Mouse (Mus musculus): Measurements from ENCODE around the gene Ptov1. TPM values are rescaled to one million over a fixed set of nuclear protein-coding genes. Genes with fewer than 3 reads are reported as not detected.

Ptov1 gene
- 150 and 156 TPM in 2 replicates for polyA plus RNA-seq (2015; fragmentation: Nextera tagmentation; extraction: Ambion mirVana)

GRCm38 (mm10) chr7:44869697-44870528 is at the start of gene Ptov1:
Ptov1 (minus strand) TSS chr7:44869788.
- Histone ChIP-seq H3K4me3 (replicated peaks; ENCODE audit: low read length) (peak within 1 kb of the TSS; percentile 91), H3K9ac (ENCODE audit: low read length) (peak within 1 kb of the TSS; percentile 100), H3K9me3 (replicated peaks; ENCODE audit: control insufficient read depth, low read length) (no peaks in the 10 kb centered on the region), H3K27ac (ENCODE audit: low read length) (peak within 1 kb of the TSS; percentile 100), H3K4me1 (ENCODE audit: control insufficient read depth, insufficient read depth, low read length) (peaks cover 46% of the 10 kb centered on the region), H3K4me2 (ENCODE audit: low read depth, low read length) (peak within 1 kb of the TSS; percentile 90), H3K36me3 (ENCODE audit: control insufficient read depth, insufficient read depth, low read length) (no peaks in the 10 kb centered on the region), H3K27me3 (ENCODE audit: control insufficient read depth, insufficient read depth, low read length) (no peaks in the 10 kb centered on the region)
- ATAC-seq (ENCODE audit: insufficient read depth, low FRiP score) = peak; percentile 93
- WGBS = 3% methylated on average over 29 of the region's 29 CpGs

DNA sequence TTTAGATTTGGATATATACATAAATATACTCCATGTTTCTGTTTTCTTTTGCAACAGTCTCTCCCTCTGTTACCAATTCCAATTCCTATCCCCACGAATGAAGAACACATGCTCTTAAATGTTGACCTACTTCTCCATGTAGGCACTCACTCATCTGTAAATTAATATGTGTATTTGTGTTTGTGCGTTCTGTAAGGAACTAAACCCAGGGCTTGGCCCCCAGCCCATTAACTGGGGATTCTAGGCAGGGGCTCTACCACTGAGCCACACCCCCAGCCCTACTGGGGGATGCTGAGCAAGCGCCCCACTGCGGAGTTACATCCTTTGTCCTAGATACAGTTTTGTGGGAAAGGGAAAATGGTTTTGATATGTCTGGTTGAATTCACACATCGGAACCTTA is 49.5 kb upstream of the Ptov1 start:
- no peak for ATAC-seq (ENCODE audit: insufficient read depth, low FRiP score)
- WGBS = 91% methylated on average over 5 of the region's 5 CpGs

GRCm38 (mm10) chr7:44918219-44918618 is 48.6 kb upstream of the Ptov1 start:
- WGBS = 61% methylated on average over 3 of the region's 3 CpGs
- no peak overlapping the region for H3K4me3 ChIP-seq (replicated peaks; ENCODE audit: low read length)
- H3K27me3 ChIP-seq (ENCODE audit: control insufficient read depth, insufficient read depth, low read length) = no peaks in the 10 kb centered on the region
- peak overlapping the region; percentile 46 for H3K9ac ChIP-seq (ENCODE audit: low read length)
- H3K4me2 ChIP-seq (ENCODE audit: low read depth, low read length) = no peak overlapping the region
- peaks cover 4% of the 10 kb centered on the region; the same call in 1 of the 2 replicates for H3K4me1 ChIP-seq (ENCODE audit: control insufficient read depth, insufficient read depth, low read length)
- ATAC-seq (ENCODE audit: insufficient read depth, low FRiP score) = no peak
- 0 out of 2 replicates have a peak overlapping the region, but pooled peaks have one; percentile 38 for H3K27ac ChIP-seq (ENCODE audit: low read length)
- no peaks in the 10 kb centered on the region for H3K9me3 ChIP-seq (replicated peaks; ENCODE audit: control insufficient read depth, low read length)
- H3K36me3 ChIP-seq (ENCODE audit: control insufficient read depth, insufficient read depth, low read length) = peaks cover 16% of the 10 kb centered on the region; the same call in 1 of the 2 replicates

More for the DNA sequence above, 49.5 kb upstream of the Ptov1 start:
- Histone ChIP-seq H3K4me1 (ENCODE audit: control insufficient read depth, insufficient read depth, low read length) (peaks cover 4% of the 10 kb centered on the region; the same call in 1 of the 2 replicates), H3K9ac (ENCODE audit: low read length) (no peak overlapping the region), H3K36me3 (ENCODE audit: control insufficient read depth, insufficient read depth, low read length) (peaks cover 16% of the 10 kb centered on the region; the same call in 1 of the 2 replicates), H3K4me3 (replicated peaks; ENCODE audit: low read length) (no peak overlapping the region), H3K4me2 (ENCODE audit: low read depth, low read length) (no peak overlapping the region), H3K27ac (ENCODE audit: low read length) (no peak overlapping the region), H3K9me3 (replicated peaks; ENCODE audit: control insufficient read depth, low read length) (no peaks in the 10 kb centered on the region), H3K27me3 (ENCODE audit: control insufficient read depth, insufficient read depth, low read length) (no peaks in the 10 kb centered on the region)

DNA sequence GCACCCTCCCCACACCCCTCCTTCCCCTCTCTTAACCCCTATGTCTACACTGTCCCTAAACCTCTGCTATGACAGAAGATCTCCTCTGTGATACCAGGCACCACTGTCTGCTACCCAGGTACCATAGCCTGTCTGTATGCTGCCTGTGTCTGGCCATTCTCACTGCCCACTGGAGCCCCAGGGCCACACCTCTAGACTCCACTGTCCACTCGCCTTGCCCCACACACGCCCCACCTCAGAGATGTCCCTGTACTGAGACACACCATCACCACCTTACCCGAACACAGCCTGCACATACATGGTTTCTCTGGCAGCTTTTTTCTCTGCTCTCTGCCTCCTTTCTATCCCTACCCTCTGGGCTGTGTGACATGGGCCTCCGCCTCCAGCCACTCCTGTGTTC is 47.3 kb upstream of the Ptov1 start:
- Histone ChIP-seq H3K36me3 (ENCODE audit: control insufficient read depth, insufficient read depth, low read length) (peaks cover 9% of the 10 kb centered on the region; the same call in 1 of the 2 replicates), H3K9me3 (replicated peaks; ENCODE audit: control insufficient read depth, low read length) (no peaks in the 10 kb centered on the region), H3K4me3 (replicated peaks; ENCODE audit: low read length) (no peak overlapping the region), H3K9ac (ENCODE audit: low read length) (no peak overlapping the region), H3K4me2 (ENCODE audit: low read depth, low read length) (no peak overlapping the region), H3K27me3 (ENCODE audit: control insufficient read depth, insufficient read depth, low read length) (no peaks in the 10 kb centered on the region), H3K27ac (ENCODE audit: low read length) (no peak overlapping the region), H3K4me1 (ENCODE audit: control insufficient read depth, insufficient read depth, low read length) (peaks cover 4% of the 10 kb centered on the region; the same call in 1 of the 2 replicates)
- WGBS = 85% methylated on average over 4 of the region's 4 CpGs
- ATAC-seq (ENCODE audit: insufficient read depth, low FRiP score) = no peak

DNA sequence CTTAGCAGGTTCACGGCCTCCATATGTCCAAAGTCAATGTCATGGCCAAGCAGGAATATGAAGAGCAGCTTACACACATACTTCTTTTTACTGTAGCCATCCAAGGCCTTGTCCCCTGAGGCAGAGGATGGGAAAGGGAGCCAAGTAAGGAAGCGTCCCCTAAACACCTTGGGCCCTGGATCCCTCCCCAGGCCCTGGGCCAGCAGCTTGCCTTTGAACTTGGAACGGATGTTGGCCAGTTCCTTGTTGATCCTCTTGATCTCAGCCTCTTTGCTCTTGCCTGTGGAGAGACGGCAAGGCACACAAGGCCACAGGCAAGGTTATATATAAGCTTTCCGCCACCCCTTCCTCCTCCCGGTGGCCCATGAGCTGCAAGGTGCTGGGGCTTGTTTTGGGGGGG is 46.6 kb upstream of the Ptov1 start:
- Histone ChIP-seq H3K4me3 (replicated peaks; ENCODE audit: low read length) (no peak overlapping the region), H3K9me3 (replicated peaks; ENCODE audit: control insufficient read depth, low read length) (no peaks in the 10 kb centered on the region), H3K36me3 (ENCODE audit: control insufficient read depth, insufficient read depth, low read length) (peaks cover 9% of the 10 kb centered on the region; the same call in 1 of the 2 replicates), H3K27me3 (ENCODE audit: control insufficient read depth, insufficient read depth, low read length) (no peaks in the 10 kb centered on the region), H3K4me1 (ENCODE audit: control insufficient read depth, insufficient read depth, low read length) (peaks cover 4% of the 10 kb centered on the region; the same call in 1 of the 2 replicates), H3K4me2 (ENCODE audit: low read depth, low read length) (no peak overlapping the region), H3K9ac (ENCODE audit: low read length) (no peak overlapping the region), H3K27ac (ENCODE audit: low read length) (no peak overlapping the region)
- 82% methylated on average over 6 of the region's 6 CpGs for WGBS
- ATAC-seq (ENCODE audit: insufficient read depth, low FRiP score) = no peak

GRCm38 (mm10) chr7:44915314-44915713 is 45.7 kb upstream of the Ptov1 start:
- WGBS = 89% methylated on average over 9 of the region's 9 CpGs

DNA sequence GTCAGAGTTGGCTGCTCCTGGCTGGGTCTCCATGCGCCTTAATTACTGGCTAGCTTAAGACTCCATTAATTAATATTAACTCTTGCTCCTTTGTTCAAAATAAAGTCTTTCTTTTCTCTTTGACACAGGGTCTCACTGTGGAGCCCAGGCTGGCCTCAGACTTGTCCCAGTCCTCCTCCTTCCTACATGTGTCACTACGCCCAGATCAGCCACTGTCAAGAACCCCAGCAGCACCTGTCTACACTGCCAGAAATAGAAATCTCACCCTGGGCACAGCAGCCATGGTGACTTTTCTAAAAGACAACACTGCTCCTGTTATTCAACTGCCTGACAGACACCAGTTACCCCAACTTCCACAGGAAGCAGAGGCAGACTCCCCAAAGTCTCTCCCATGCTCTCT is 44.8 kb upstream of the Ptov1 start:
- Histone ChIP-seq H3K27me3 (ENCODE audit: control insufficient read depth, insufficient read depth, low read length) (no peaks in the 10 kb centered on the region), H3K36me3 (ENCODE audit: control insufficient read depth, insufficient read depth, low read length) (peaks cover 16% of the 10 kb centered on the region; the same call in 1 of the 2 replicates), H3K9me3 (replicated peaks; ENCODE audit: control insufficient read depth, low read length) (no peaks in the 10 kb centered on the region), H3K4me2 (ENCODE audit: low read depth, low read length) (no peak overlapping the region), H3K4me3 (replicated peaks; ENCODE audit: low read length) (no peak overlapping the region), H3K27ac (ENCODE audit: low read length) (no peak overlapping the region), H3K9ac (ENCODE audit: low read length) (no peak overlapping the region), H3K4me1 (ENCODE audit: control insufficient read depth, insufficient read depth, low read length) (peaks cover 4% of the 10 kb centered on the region; the same call in 1 of the 2 replicates)
- 88% methylated on average over 2 of the region's 2 CpGs for WGBS
- ATAC-seq (ENCODE audit: insufficient read depth, low FRiP score) = no peak

More at GRCm38 (mm10) chr7:44915314-44915713, 45.7 kb upstream of the Ptov1 start:
- no peak for ATAC-seq (ENCODE audit: insufficient read depth, low FRiP score)
- Histone ChIP-seq H3K4me2 (ENCODE audit: low read depth, low read length) (no peak overlapping the region), H3K27me3 (ENCODE audit: control insufficient read depth, insufficient read depth, low read length) (no peaks in the 10 kb centered on the region), H3K27ac (ENCODE audit: low read length) (no peak overlapping the region), H3K9ac (ENCODE audit: low read length) (no peak overlapping the region), H3K4me3 (replicated peaks; ENCODE audit: low read length) (no peak overlapping the region), H3K36me3 (ENCODE audit: control insufficient read depth, insufficient read depth, low read length) (peaks cover 12% of the 10 kb centered on the region; the same call in 1 of the 2 replicates), H3K9me3 (replicated peaks; ENCODE audit: control insufficient read depth, low read length) (no peaks in the 10 kb centered on the region), H3K4me1 (ENCODE audit: control insufficient read depth, insufficient read depth, low read length) (peaks cover 4% of the 10 kb centered on the region; the same call in 1 of the 2 replicates)

- H3K9me3 ChIP-seq (replicated peaks; ENCODE audit: control insufficient read depth, low read length) = no peaks in the 10 kb centered on the region
- no peak for ATAC-seq (ENCODE audit: insufficient read depth, low FRiP score)
- WGBS = 86% methylated on average over 15 of the region's 15 CpGs
Observed at GRCm38 (mm10) chr7:44908706-44909476, 39.3 kb upstream of the Ptov1 start.

More at GRCm38 (mm10) chr7:44908706-44909476, 39.3 kb upstream of the Ptov1 start:
- no peaks in the 10 kb centered on the region for H3K27me3 ChIP-seq (ENCODE audit: control insufficient read depth, insufficient read depth, low read length)
- no peak overlapping the region for H3K4me3 ChIP-seq (replicated peaks; ENCODE audit: low read length)
- H3K4me1 ChIP-seq (ENCODE audit: control insufficient read depth, insufficient read depth, low read length) = no peaks in the 10 kb centered on the region
- H3K36me3 ChIP-seq (ENCODE audit: control insufficient read depth, insufficient read depth, low read length) = peaks cover 34% of the 10 kb centered on the region
- H3K9ac ChIP-seq (ENCODE audit: low read length) = no peak overlapping the region
- no peak overlapping the region for H3K27ac ChIP-seq (ENCODE audit: low read length)
- H3K4me2 ChIP-seq (ENCODE audit: low read depth, low read length) = no peak overlapping the region
